Mouse (Mus musculus) megakaryocyte-erythroid progenitor cell, adult 5-6 weeks (primary cell): ENCODE data around the gene Defb3. TPM values are rescaled to one million over a fixed set of nuclear protein-coding genes. Genes with fewer than 3 reads are reported as not detected.
"Not testable (repeated sequence)": the region's sequence is repeated elsewhere in the genome, so short reads cannot be mapped to it uniquely, and the experiment has no call there.

Source experiments
- ATAC-seq: replicated peaks from 2 replicates; pipeline ENCODE4 v1.8.0; 2016; ENCODE audit warnings: mild to moderate bottlenecking, inconsistent platforms; ENCODE audit not compliant: severe bottlenecking, poor library complexity, low FRiP score, low TSS enrichment
- total RNA-seq, 2 experiments: library from RNA; stranded (forward) in 1 of 2; stranded (reverse) in 1 of 2; fragments of 200-1000, 215-1000 nt in 1 of 2; fragments of >200 nt in 1 of 2; fragmentation: Nextera tagmentation in 1 of 2; gene quantifications; 2 replicates each; pipeline ENCODE4 v1.2.3; 2014 to 2017

Defb3 gene
- not detected in 2 replicates for total RNA-seq (2014; fragmentation: Nextera tagmentation)
- total RNA-seq (2017), result not detected in 2 replicates

GRCm38 (mm10) chr8:19293060-19293459, at the start of gene Defb3:
Gene Defb3, plus strand, starts transcription at chr8:19293360.
- ATAC-seq, result not testable (repeated sequence)

- no peak for ATAC-seq
Observed at GRCm38 (mm10) chr8:19247280-19247679, 45.9 kb upstream of the Defb3 start, which contains the start of gene Defb5. Gene Defb5, plus strand, starts transcription at chr8:19247580.

GRCm38 (mm10) chr8:19258136-19258535, 35.0 kb upstream of the Defb3 start:
- no peak for ATAC-seq

GRCm38 (mm10) chr8:19259667-19260066, 33.5 kb upstream of the Defb3 start:
- ATAC-seq, result no peak

GRCm38 (mm10) chr8:19298361-19298760, 5.2 kb downstream of the Defb3 start:
- not testable (repeated sequence) for ATAC-seq

GRCm38 (mm10) chr8:19331836-19332235, 38.7 kb downstream of the Defb3 start:
- no peak for ATAC-seq

Other genes with a start within 250 kb of the Defb3 start
- not detected in 2 replicates for gene Defb39, start 228.6 kb upstream of the Defb3 start, total RNA-seq (2014; fragmentation: Nextera tagmentation)
- not detected in 2 replicates for gene Defb39, start 228.6 kb upstream of the Defb3 start, total RNA-seq (2017)
- not detected in 2 replicates for gene Defb12, start 178.5 kb upstream of the Defb3 start, total RNA-seq (2014; fragmentation: Nextera tagmentation)
- not detected in 2 replicates for gene Defb12, start 178.5 kb upstream of the Defb3 start, total RNA-seq (2017)
- not detected in 2 replicates for gene Defb34, start 169.6 kb upstream of the Defb3 start, total RNA-seq (2014; fragmentation: Nextera tagmentation)
- not detected in 2 replicates for gene Defb34, start 169.6 kb upstream of the Defb3 start, total RNA-seq (2017)
- not detected in 2 replicates for gene Gm45826, start 152.6 kb upstream of the Defb3 start, total RNA-seq (2014; fragmentation: Nextera tagmentation)
- gene Gm45826, start 152.6 kb upstream of the Defb3 start, total RNA-seq (2017), result not detected in 2 replicates
- not detected in 2 replicates for gene Defb14, start 99.0 kb upstream of the Defb3 start, total RNA-seq (2014; fragmentation: Nextera tagmentation)
- not detected in 2 replicates for gene Defb14, start 99.0 kb upstream of the Defb3 start, total RNA-seq (2017)
- gene Defb4, start 94.7 kb upstream of the Defb3 start, total RNA-seq (2014; fragmentation: Nextera tagmentation), result not detected in 2 replicates
- gene Defb4, start 94.7 kb upstream of the Defb3 start, total RNA-seq (2017), result not detected in 2 replicates
- not detected in 2 replicates for gene Defb6, start 67.9 kb upstream of the Defb3 start, total RNA-seq (2014; fragmentation: Nextera tagmentation)
- not detected in 2 replicates for gene Defb6, start 67.9 kb upstream of the Defb3 start, total RNA-seq (2017)
- gene Defb46, start 53.4 kb upstream of the Defb3 start, total RNA-seq (2014; fragmentation: Nextera tagmentation), result not detected in 2 replicates
- gene Defb46, start 53.4 kb upstream of the Defb3 start, total RNA-seq (2017), result not detected in 2 replicates
- gene Defb5, start 45.8 kb upstream of the Defb3 start, total RNA-seq (2014; fragmentation: Nextera tagmentation), result not detected in 2 replicates
- not detected in 2 replicates for gene Defb5, start 45.8 kb upstream of the Defb3 start, total RNA-seq (2017)
- gene Defb8, start 154.2 kb downstream of the Defb3 start, total RNA-seq (2014; fragmentation: Nextera tagmentation), result not detected in 2 replicates
- gene Defb8, start 154.2 kb downstream of the Defb3 start, total RNA-seq (2017), result not detected in 2 replicates
- gene Defb7, start 201.7 kb downstream of the Defb3 start, total RNA-seq (2014; fragmentation: Nextera tagmentation), result not detected in 2 replicates
- not detected in 2 replicates for gene Defb7, start 201.7 kb downstream of the Defb3 start, total RNA-seq (2017)